Mouse (Mus musculus): ENCODE data around the gene Zfp324.
A peak's percentile ranks its signal among the peaks of the same experiment; 100 is the strongest.

Gene Zfp324

GRCm38 (mm10) chr7:13009143-13010004 is 43.7 kb downstream of the Zfp324 start:
- peak; percentile 89 to 97 for DNase-seq (ENCODE audit: low spot score in 2 of 2)

GRCm38 (mm10) chr7:13010005-13010908 is 44.6 kb downstream of the Zfp324 start, which contains the start of gene Zbtb45:
TSS of gene Zbtb45 (minus strand) at chr7:13010034.
- DNase-seq (ENCODE audit: low spot score in 2 of 2) = peak in 1 of 2 experiments; percentile 64

- DNase-seq (ENCODE audit: low spot score in 2 of 2) = no peak
These were observed 48.0 kb downstream of the Zfp324 start for GRCm38 (mm10) chr7:13013671-13014070.

- no peak for DNase-seq (ENCODE audit: low spot score in 2 of 2)
These were observed 48.7 kb downstream of the Zfp324 start for GRCm38 (mm10) chr7:13014275-13014839.

- DNase-seq (ENCODE audit: low spot score in 2 of 2) = no peak
These were observed 49.6 kb downstream of the Zfp324 start for GRCm38 (mm10) chr7:13015217-13015616.

GRCm38 (mm10) chr7:13022773-13023535 is 57.3 kb downstream of the Zfp324 start:
- peak; percentile 71 to 84 for DNase-seq (ENCODE audit: low spot score in 2 of 2)
